Mouse (Mus musculus): ENCODE measurements around the gene Cfap46. TPM values are rescaled to one million over a fixed set of nuclear protein-coding genes. Genes with fewer than 3 reads are reported as not detected.

Cfap46 gene
- polyA plus RNA-seq, 1 experiment from 2014 or later = 1.7 TPM

GRCm38 (mm10) chr7:139564161-139564560, 119.5 kb downstream of the Cfap46 start:
- no peak overlapping the region for H3K4me3 ChIP-seq (ENCODE audit: low read depth, low read length)
- H3K4me1 ChIP-seq (ENCODE audit: insufficient read depth, low read depth, low read length) = no peaks in the 10 kb centered on the region
- H3K4me2 ChIP-seq (replicated peaks; ENCODE audit: low read depth, low read length) = no peak overlapping the region
- no peak overlapping the region for H3K27ac ChIP-seq (ENCODE audit: low read length)
- peaks cover 30% of the 10 kb centered on the region for H3K36me3 ChIP-seq (ENCODE audit: insufficient read depth, low read length)
- DNase-seq (ENCODE audit: low spot score) (no peak), ATAC-seq (no peak)
- H3K27me3 ChIP-seq (replicated peaks; ENCODE audit: insufficient read depth, low read length) = no peaks in the 10 kb centered on the region
- no peak for TF ChIP-seq EP300 (IDR thresholded peaks at IDR 0.05)
- no peak for TF ChIP-seq CTCF (IDR thresholded peaks at IDR 0.05)
- 92% methylated on average over 2 of the region's 2 CpGs for WGBS
- H3K9me3 ChIP-seq (ENCODE audit: low read length) = no peaks in the 10 kb centered on the region
- no peak overlapping the region for H3K9ac ChIP-seq (replicated peaks; ENCODE audit: low read depth)

- TF ChIP-seq EP300 (IDR thresholded peaks at IDR 0.05) = no peak
- TF ChIP-seq CTCF (IDR thresholded peaks at IDR 0.05) = no peak
- Histone ChIP-seq H3K4me3 (ENCODE audit: low read depth, low read length) (no peak overlapping the region), H3K9ac (replicated peaks; ENCODE audit: low read depth) (no peak overlapping the region), H3K9me3 (ENCODE audit: low read length) (no peaks in the 10 kb centered on the region), H3K4me1 (ENCODE audit: insufficient read depth, low read depth, low read length) (no peaks in the 10 kb centered on the region), H3K4me2 (replicated peaks; ENCODE audit: low read depth, low read length) (no peak overlapping the region), H3K27ac (ENCODE audit: low read length) (no peak overlapping the region), H3K36me3 (ENCODE audit: insufficient read depth, low read length) (peaks cover 32% of the 10 kb centered on the region), H3K27me3 (replicated peaks; ENCODE audit: insufficient read depth, low read length) (no peaks in the 10 kb centered on the region)
- WGBS = 78% methylated on average over 4 of the region's 4 CpGs
- no peak for DNase-seq (ENCODE audit: low spot score)
- ATAC-seq = no peak
Observed at GRCm38 (mm10) chr7:139563425-139563824, 120.2 kb downstream of the Cfap46 start.

DNA sequence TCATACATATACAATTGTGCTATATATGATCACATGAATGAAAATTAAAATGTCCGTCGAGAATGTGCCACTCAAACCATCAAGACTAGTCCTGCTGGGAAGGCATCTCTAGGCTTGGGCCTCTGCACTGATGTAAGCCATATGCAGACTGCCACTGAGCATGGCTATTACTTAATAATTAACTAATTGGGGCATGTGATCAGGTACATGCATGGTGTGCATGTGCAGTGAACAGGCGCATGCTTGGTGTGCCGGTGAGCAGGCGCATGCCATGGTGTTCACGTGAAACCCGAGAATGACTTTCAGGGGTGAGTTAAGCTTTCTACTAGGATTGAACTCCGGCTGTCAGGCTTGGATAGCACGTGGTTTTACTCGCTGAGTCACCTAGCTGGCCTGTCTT, 124.0 kb downstream of the Cfap46 start:
- Histone ChIP-seq H3K4me2 (replicated peaks; ENCODE audit: low read depth, low read length) (no peak overlapping the region), H3K27me3 (replicated peaks; ENCODE audit: insufficient read depth, low read length) (no peaks in the 10 kb centered on the region), H3K27ac (ENCODE audit: low read length) (no peak overlapping the region), H3K36me3 (ENCODE audit: insufficient read depth, low read length) (peaks cover 11% of the 10 kb centered on the region; the same call in 1 of the 2 replicates), H3K9ac (replicated peaks; ENCODE audit: low read depth) (no peak overlapping the region), H3K4me3 (ENCODE audit: low read depth, low read length) (no peak overlapping the region), H3K9me3 (ENCODE audit: low read length) (no peaks in the 10 kb centered on the region), H3K4me1 (ENCODE audit: insufficient read depth, low read depth, low read length) (no peaks in the 10 kb centered on the region)
- ATAC-seq = no peak
- TF ChIP-seq CTCF (IDR thresholded peaks at IDR 0.05) (no peak), EP300 (IDR thresholded peaks at IDR 0.05) (no peak)
- DNase-seq (ENCODE audit: low spot score) = no peak
- WGBS = 91% methylated on average over 10 of the region's 10 CpGs

DNA sequence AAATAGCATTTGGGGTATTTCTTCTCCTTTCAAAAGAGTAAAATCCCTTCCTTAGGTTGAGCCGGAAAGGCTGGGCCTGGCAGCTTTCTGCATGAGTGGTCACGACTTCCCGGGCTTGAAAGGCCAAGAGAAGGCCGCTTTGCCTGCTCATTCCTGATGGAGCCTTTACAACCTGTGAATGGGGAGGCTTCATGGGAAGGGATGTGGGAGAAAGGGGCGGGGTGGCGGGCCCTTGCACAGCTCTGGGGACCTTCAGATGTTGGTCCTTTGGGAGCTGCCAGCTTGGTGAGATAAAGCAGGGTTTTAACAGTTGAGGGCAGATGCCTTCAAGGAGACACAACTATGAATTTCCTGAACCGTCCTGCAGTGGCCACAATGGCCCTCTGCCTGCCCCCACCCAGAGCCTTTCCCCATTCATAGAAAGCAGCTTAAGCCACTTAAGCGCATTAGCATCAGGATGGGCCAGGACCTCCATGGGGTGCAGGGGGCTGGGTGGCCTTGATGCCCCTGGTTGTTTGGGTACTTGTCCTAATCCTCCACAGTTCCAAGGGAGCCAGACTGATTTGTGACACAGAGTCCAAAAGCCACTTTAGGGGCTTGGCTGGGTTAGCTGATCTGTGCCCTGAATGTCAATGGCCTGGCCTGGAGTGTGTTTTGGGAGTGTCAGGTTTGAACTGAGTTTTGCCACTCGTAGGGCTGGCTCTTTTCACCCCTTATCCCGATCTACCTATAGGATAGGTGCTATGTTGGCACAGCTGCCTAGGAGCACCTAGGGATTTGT, 126.7 kb downstream of the Cfap46 start:
- TF ChIP-seq EP300 (IDR thresholded peaks at IDR 0.05) = no peak
- Histone ChIP-seq H3K9me3 (ENCODE audit: low read length) (no peaks in the 10 kb centered on the region), H3K4me2 (replicated peaks; ENCODE audit: low read depth, low read length) (no peak overlapping the region), H3K9ac (replicated peaks; ENCODE audit: low read depth) (no peak overlapping the region), H3K36me3 (ENCODE audit: insufficient read depth, low read length) (0 out of 2 replicates have a peak, but pooled peaks cover 6% of the 10 kb centered on the region), H3K4me1 (ENCODE audit: insufficient read depth, low read depth, low read length) (no peaks in the 10 kb centered on the region), H3K27ac (ENCODE audit: low read length) (no peak overlapping the region), H3K27me3 (replicated peaks; ENCODE audit: insufficient read depth, low read length) (no peaks in the 10 kb centered on the region), H3K4me3 (ENCODE audit: low read depth, low read length) (no peak overlapping the region)
- DNase-seq (ENCODE audit: low spot score) (no peak), ATAC-seq (no peak)
- 71% methylated on average over 10 of the region's 10 CpGs for WGBS

GRCm38 (mm10) chr7:139556331-139556730, 127.3 kb downstream of the Cfap46 start:
- 77% methylated on average over 5 of the region's 5 CpGs for WGBS
- H3K9ac ChIP-seq (replicated peaks; ENCODE audit: low read depth) = no peak overlapping the region
- no peak overlapping the region for H3K4me3 ChIP-seq (ENCODE audit: low read depth, low read length)
- no peaks in the 10 kb centered on the region for H3K27me3 ChIP-seq (replicated peaks; ENCODE audit: insufficient read depth, low read length)
- no peak for TF ChIP-seq CTCF (IDR thresholded peaks at IDR 0.05)
- TF ChIP-seq EP300 (IDR thresholded peaks at IDR 0.05) = no peak
- H3K4me2 ChIP-seq (replicated peaks; ENCODE audit: low read depth, low read length) = no peak overlapping the region
- ATAC-seq = no peak
- no peak for DNase-seq (ENCODE audit: low spot score)
- H3K36me3 ChIP-seq (ENCODE audit: insufficient read depth, low read length) = 0 out of 2 replicates have a peak, but pooled peaks cover 6% of the 10 kb centered on the region
- no peak overlapping the region for H3K27ac ChIP-seq (ENCODE audit: low read length)
- H3K9me3 ChIP-seq (ENCODE audit: low read length) = no peaks in the 10 kb centered on the region
- no peaks in the 10 kb centered on the region for H3K4me1 ChIP-seq (ENCODE audit: insufficient read depth, low read depth, low read length)

GRCm38 (mm10) chr7:139551519-139551918, 132.1 kb downstream of the Cfap46 start:
- WGBS = 97% methylated on average over 2 of the region's 2 CpGs
- H3K4me2 ChIP-seq (replicated peaks; ENCODE audit: low read depth, low read length) = no peak overlapping the region
- ATAC-seq = no peak

More at GRCm38 (mm10) chr7:139551519-139551918, 132.1 kb downstream of the Cfap46 start:
- Histone ChIP-seq H3K36me3 (ENCODE audit: insufficient read depth, low read length) (no peaks in the 10 kb centered on the region), H3K9me3 (ENCODE audit: low read length) (no peaks in the 10 kb centered on the region), H3K9ac (replicated peaks; ENCODE audit: low read depth) (no peak overlapping the region), H3K4me3 (ENCODE audit: low read depth, low read length) (no peak overlapping the region), H3K4me1 (ENCODE audit: insufficient read depth, low read depth, low read length) (no peaks in the 10 kb centered on the region), H3K27ac (ENCODE audit: low read length) (no peak overlapping the region), H3K27me3 (replicated peaks; ENCODE audit: insufficient read depth, low read length) (no peaks in the 10 kb centered on the region)
- DNase-seq (ENCODE audit: low spot score) = no peak
- no peak for TF ChIP-seq CTCF (IDR thresholded peaks at IDR 0.05)
- TF ChIP-seq EP300 (IDR thresholded peaks at IDR 0.05) = no peak

Other genes with a start within 250 kb of the Cfap46 start
- 0.08 and 0.10 TPM in 2 replicates for gene Nkx6-2, start 101.0 kb downstream of the Cfap46 start, polyA plus RNA-seq (2015; fragmentation: Nextera tagmentation; extraction: Ambion mirVana)
- 0.11 and 0.49 TPM in 2 replicates for gene Adgra1, start 150.4 kb upstream of the Cfap46 start, polyA plus RNA-seq (2015; fragmentation: Nextera tagmentation; extraction: Ambion mirVana)
- 0.97 and 0.98 TPM in 2 replicates for gene Kndc1, start 210.9 kb upstream of the Cfap46 start, polyA plus RNA-seq (2015; fragmentation: Nextera tagmentation; extraction: Ambion mirVana)

All from lung, postnatal 0 days (tissue).